Mouse (Mus musculus): ENCODE measurements around the gene Galnt17. TPM values are rescaled to one million over a fixed set of nuclear protein-coding genes. Genes with fewer than 3 reads are reported as not detected.

Galnt17 gene
- polyA plus RNA-seq, 1 experiment from 2014 or later = 5.8 TPM

DNA sequence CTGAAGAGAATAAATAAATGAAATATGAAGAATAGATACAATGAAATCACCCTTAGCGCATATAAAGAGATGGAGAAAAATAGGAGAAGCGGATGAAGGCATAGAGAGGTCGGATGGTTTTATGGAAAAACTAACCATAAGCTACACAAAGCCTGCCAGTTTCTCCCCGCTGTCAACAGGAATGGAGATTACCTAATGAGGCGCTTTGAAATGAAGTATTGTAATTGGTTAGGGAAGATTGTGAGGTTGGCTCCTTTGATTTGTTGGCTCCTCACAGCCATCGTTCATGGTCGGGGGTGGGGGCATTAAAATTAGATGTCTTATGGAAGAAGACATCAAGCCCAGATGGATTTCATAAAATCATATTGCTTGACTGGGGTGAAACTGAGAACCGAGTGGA lies 329.0 kb downstream of the Galnt17 start:
- no peak for DNase-seq

DNA sequence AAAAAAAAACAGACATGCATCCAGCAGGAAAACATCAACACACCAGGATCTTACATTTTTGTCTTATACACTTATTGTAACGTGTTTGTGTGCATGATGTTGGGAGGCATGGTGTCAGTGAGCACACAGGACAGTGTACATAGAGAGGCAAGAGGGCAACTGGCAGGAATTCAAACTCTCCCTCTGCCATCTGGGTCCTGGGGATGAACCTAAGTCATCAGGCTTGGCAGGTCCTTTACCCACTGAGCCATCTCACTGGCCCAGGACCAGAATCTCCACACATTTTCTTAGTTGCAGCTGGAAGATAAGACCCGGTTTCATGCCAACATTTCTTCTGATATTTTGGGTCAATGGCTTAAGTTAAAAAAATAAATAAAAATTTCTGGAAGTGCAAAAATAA lies 329.4 kb downstream of the Galnt17 start:
- H3K9ac ChIP-seq (replicated peaks; ENCODE audit: low read length) = no peak overlapping the region
- WGBS = 77% methylated on average over 2 of the region's 2 CpGs
- ATAC-seq (ENCODE audit: low FRiP score, low TSS enrichment) (no peak), DNase-seq (no peak)
- no peaks in the 10 kb centered on the region for H3K4me1 ChIP-seq (ENCODE audit: control insufficient read depth, insufficient read depth, low read length)
- no peak overlapping the region for H3K4me2 ChIP-seq (ENCODE audit: low read length)
- H3K27me3 ChIP-seq (ENCODE audit: control insufficient read depth, insufficient read depth, low read length) = no peaks in the 10 kb centered on the region
- no peak overlapping the region for H3K27ac ChIP-seq (replicated peaks; ENCODE audit: low read depth, low read length)
- H3K9me3 ChIP-seq (ENCODE audit: control insufficient read depth, low read length) = peaks cover 5% of the 10 kb centered on the region
- no peaks in the 10 kb centered on the region for H3K36me3 ChIP-seq (ENCODE audit: control insufficient read depth, insufficient read depth, low read length)
- no peak overlapping the region for H3K4me3 ChIP-seq (replicated peaks; ENCODE audit: low read depth, low read length)

More for the DNA sequence above, 329.0 kb downstream of the Galnt17 start:
- H3K4me3 ChIP-seq (replicated peaks; ENCODE audit: low read depth, low read length) = no peak overlapping the region
- no peak for ATAC-seq (ENCODE audit: low FRiP score, low TSS enrichment)
- H3K9me3 ChIP-seq (ENCODE audit: control insufficient read depth, low read length) = peaks cover 5% of the 10 kb centered on the region
- H3K4me2 ChIP-seq (ENCODE audit: low read length) = no peak overlapping the region
- H3K9ac ChIP-seq (replicated peaks; ENCODE audit: low read length) = no peak overlapping the region
- H3K27me3 ChIP-seq (ENCODE audit: control insufficient read depth, insufficient read depth, low read length) = no peaks in the 10 kb centered on the region
- H3K4me1 ChIP-seq (ENCODE audit: control insufficient read depth, insufficient read depth, low read length) = no peaks in the 10 kb centered on the region
- WGBS = 86% methylated on average over 8 of the region's 8 CpGs
- H3K27ac ChIP-seq (replicated peaks; ENCODE audit: low read depth, low read length) = no peak overlapping the region
- no peaks in the 10 kb centered on the region for H3K36me3 ChIP-seq (ENCODE audit: control insufficient read depth, insufficient read depth, low read length)

DNA sequence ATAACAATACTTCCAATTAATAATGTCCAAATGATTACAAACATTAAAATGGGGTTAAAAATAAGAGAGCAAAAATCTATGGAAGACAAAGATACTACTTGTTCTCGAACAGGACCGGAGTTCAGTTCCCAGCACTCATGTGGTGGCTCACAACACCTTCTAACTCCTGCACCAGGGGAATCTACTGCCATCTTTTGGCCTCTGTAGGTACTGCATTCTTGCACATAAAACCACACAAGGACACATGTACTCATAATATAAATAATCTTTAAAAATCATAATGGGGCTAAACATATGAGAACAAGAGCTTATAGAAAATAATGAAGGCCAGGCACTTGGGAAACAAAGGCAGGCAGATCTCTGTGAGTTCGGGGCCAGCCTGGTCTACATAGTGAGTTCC lies 330.3 kb downstream of the Galnt17 start:
- Histone ChIP-seq H3K4me1 (ENCODE audit: control insufficient read depth, insufficient read depth, low read length) (no peaks in the 10 kb centered on the region), H3K9ac (replicated peaks; ENCODE audit: low read length) (no peak overlapping the region), H3K36me3 (ENCODE audit: control insufficient read depth, insufficient read depth, low read length) (no peaks in the 10 kb centered on the region), H3K4me2 (ENCODE audit: low read length) (no peak overlapping the region), H3K27ac (replicated peaks; ENCODE audit: low read depth, low read length) (no peak overlapping the region), H3K9me3 (ENCODE audit: control insufficient read depth, low read length) (peaks cover 5% of the 10 kb centered on the region), H3K27me3 (ENCODE audit: control insufficient read depth, insufficient read depth, low read length) (no peaks in the 10 kb centered on the region), H3K4me3 (replicated peaks; ENCODE audit: low read depth, low read length) (no peak overlapping the region)
- no peak for DNase-seq
- ATAC-seq (ENCODE audit: low FRiP score, low TSS enrichment) = no peak
- WGBS = 91% methylated on average over 3 of the region's 3 CpGs

DNA sequence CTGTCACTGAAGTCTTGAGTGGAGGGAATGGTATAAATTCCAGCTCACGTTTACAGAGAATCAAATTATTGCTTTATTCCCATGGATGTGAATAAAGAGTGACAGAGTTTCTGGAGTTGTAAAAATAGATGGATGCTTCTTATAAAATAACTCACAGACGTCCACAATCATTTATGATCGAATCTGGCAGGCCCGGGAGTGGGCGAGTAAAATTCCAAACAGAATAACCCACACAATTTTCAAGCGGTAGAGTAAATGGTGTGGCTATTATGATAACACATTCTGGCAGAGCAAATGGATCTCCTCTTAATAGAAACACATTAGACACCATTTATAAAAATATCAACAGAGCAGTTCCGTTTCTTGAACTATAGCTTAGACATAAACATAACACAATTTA lies 355.9 kb downstream of the Galnt17 start:
- ATAC-seq (ENCODE audit: low FRiP score, low TSS enrichment) = no peak
- H3K9ac ChIP-seq (replicated peaks; ENCODE audit: low read length) = no peak overlapping the region

DNA sequence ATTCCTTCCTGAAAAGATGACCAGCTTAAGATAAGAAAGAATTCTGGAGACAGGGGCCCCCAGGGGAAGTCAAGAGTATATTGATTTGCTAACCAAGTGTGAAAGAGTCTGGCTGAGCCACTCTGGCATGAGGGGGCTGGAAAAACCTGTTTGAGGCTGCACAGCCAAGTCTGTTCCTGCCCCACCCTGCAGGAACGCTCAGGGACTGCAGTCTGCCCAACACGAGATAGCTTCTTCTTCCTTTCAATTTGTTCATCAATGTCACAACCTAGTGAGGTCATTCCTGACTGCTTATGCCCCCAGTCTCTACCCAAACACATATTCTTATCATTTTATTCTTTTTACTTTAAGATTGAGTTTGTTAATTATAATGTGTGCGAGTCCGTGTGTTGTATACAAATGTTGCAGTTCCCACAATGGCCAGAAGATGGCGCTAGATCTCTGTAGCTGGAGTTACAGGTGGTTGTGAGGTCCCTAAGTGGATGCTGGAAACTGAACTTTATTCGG lies 357.4 kb downstream of the Galnt17 start:
- Histone ChIP-seq H3K9ac (replicated peaks; ENCODE audit: low read length) (no peak overlapping the region), H3K36me3 (ENCODE audit: control insufficient read depth, insufficient read depth, low read length) (no peaks in the 10 kb centered on the region), H3K4me3 (replicated peaks; ENCODE audit: low read depth, low read length) (no peak overlapping the region), H3K4me1 (ENCODE audit: control insufficient read depth, insufficient read depth, low read length) (0 out of 2 replicates have a peak, but pooled peaks cover 2% of the 10 kb centered on the region), H3K9me3 (ENCODE audit: control insufficient read depth, low read length) (no peaks in the 10 kb centered on the region), H3K27ac (replicated peaks; ENCODE audit: low read depth, low read length) (no peak overlapping the region), H3K27me3 (ENCODE audit: control insufficient read depth, insufficient read depth, low read length) (no peaks in the 10 kb centered on the region), H3K4me2 (ENCODE audit: low read length) (no peak overlapping the region)
- 45% methylated on average over 6 of the region's 6 CpGs for WGBS
- peak; percentile 27 for DNase-seq
- no peak for ATAC-seq (ENCODE audit: low FRiP score, low TSS enrichment)

More for the DNA sequence above, 355.9 kb downstream of the Galnt17 start:
- Histone ChIP-seq H3K4me3 (replicated peaks; ENCODE audit: low read depth, low read length) (no peak overlapping the region), H3K27ac (replicated peaks; ENCODE audit: low read depth, low read length) (no peak overlapping the region), H3K4me1 (ENCODE audit: control insufficient read depth, insufficient read depth, low read length) (0 out of 2 replicates have a peak, but pooled peaks cover 2% of the 10 kb centered on the region), H3K9me3 (ENCODE audit: control insufficient read depth, low read length) (no peaks in the 10 kb centered on the region), H3K36me3 (ENCODE audit: control insufficient read depth, insufficient read depth, low read length) (no peaks in the 10 kb centered on the region), H3K4me2 (ENCODE audit: low read length) (no peak overlapping the region), H3K27me3 (ENCODE audit: control insufficient read depth, insufficient read depth, low read length) (no peaks in the 10 kb centered on the region)
- WGBS = 89% methylated on average over 7 of the region's 7 CpGs
- DNase-seq = no peak

DNA sequence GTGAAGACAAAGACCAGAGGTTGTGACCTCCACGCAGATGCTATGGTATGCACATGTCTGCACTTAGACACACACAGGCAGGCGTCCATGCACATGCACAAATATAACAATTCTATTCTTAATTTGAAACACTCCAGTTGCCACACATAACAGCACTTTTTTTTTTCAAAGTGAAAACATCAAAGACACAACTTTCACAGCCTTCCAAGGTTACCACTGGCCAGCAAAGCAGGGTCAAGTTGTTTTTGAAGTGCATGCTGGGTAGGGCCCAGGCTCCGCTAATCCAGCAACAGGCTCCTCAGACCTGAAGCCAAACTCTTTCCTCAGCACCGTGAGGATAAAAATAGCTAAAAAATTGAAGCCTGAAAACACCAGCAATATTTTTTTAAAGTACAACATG lies 357.9 kb downstream of the Galnt17 start:
- no peak overlapping the region for H3K4me2 ChIP-seq (ENCODE audit: low read length)

DNA sequence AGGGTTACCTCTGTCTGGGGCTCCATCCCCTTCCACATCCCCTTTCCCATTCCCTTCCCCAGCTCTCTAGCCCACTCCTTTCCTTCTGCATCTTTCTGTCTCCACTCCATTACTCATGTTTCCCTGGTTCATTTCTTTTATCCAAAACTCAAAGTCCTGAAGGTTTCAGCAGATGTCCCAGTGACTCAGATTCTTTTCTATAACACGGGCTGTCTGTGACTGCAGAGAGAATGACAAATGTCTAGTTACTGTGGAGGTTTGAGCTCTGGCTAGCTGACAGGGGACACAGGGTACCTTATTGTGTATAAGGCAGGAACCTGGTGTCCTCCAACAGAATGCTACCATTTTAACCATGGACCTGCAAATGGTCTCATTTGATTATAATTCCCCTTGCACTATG lies 358.6 kb downstream of the Galnt17 start:
- no peak for ATAC-seq (ENCODE audit: low FRiP score, low TSS enrichment)
- H3K27ac ChIP-seq (replicated peaks; ENCODE audit: low read depth, low read length) = no peak overlapping the region
- WGBS = 88% methylated on average over 1 of the region's 1 CpGs

More for the DNA sequence above, 357.9 kb downstream of the Galnt17 start:
- DNase-seq (peak; percentile 18), ATAC-seq (ENCODE audit: low FRiP score, low TSS enrichment) (no peak)
- Histone ChIP-seq H3K9ac (replicated peaks; ENCODE audit: low read length) (no peak overlapping the region), H3K36me3 (ENCODE audit: control insufficient read depth, insufficient read depth, low read length) (no peaks in the 10 kb centered on the region), H3K27me3 (ENCODE audit: control insufficient read depth, insufficient read depth, low read length) (no peaks in the 10 kb centered on the region), H3K27ac (replicated peaks; ENCODE audit: low read depth, low read length) (no peak overlapping the region), H3K4me3 (replicated peaks; ENCODE audit: low read depth, low read length) (no peak overlapping the region), H3K4me1 (ENCODE audit: control insufficient read depth, insufficient read depth, low read length) (0 out of 2 replicates have a peak, but pooled peaks cover 2% of the 10 kb centered on the region), H3K9me3 (ENCODE audit: control insufficient read depth, low read length) (no peaks in the 10 kb centered on the region)
- WGBS = 40% methylated on average over 4 of the region's 4 CpGs

DNA sequence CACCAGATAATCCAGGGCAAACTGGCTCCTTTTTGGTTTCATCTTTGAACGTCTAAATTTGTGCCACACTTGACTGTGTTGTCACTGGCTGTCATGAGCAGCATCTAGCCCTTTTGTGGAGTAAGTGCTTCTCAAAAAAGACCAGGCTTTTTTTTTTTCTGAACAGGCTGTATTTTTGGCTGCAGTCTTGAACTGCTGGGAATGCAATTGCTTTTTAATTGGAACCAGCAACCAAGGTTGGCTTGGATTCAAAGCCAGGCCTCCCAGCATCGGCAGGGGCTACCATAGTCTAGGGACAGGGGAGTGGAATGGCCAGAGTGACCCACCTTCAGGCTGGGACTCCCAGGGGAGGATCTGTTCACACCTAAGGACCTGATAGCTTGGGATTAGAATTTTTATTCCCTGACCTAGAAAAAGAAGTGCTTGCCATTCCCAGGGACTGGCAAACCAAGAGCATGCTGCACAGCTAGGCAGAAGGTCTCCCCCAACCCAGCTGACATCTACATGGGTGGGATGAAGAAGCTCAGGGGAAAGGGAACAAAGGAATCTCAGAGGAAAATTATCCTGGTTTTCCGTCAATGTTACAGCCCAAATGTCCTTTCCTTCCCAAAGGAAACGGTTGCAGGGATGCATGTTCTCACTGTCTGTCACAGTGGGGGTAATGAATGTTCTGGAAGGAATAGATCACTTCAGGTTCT lies 369.2 kb downstream of the Galnt17 start:
- Histone ChIP-seq H3K9ac (replicated peaks; ENCODE audit: low read length) (no peak overlapping the region), H3K4me1 (ENCODE audit: control insufficient read depth, insufficient read depth, low read length) (0 out of 2 replicates have a peak, but pooled peaks cover 4% of the 10 kb centered on the region), H3K36me3 (ENCODE audit: control insufficient read depth, insufficient read depth, low read length) (no peaks in the 10 kb centered on the region), H3K4me2 (ENCODE audit: low read length) (no peak overlapping the region), H3K27me3 (ENCODE audit: control insufficient read depth, insufficient read depth, low read length) (no peaks in the 10 kb centered on the region), H3K9me3 (ENCODE audit: control insufficient read depth, low read length) (no peaks in the 10 kb centered on the region), H3K4me3 (replicated peaks; ENCODE audit: low read depth, low read length) (no peak overlapping the region), H3K27ac (replicated peaks; ENCODE audit: low read depth, low read length) (peak overlapping the region; percentile 39; the same call in 1 of the 2 replicates)
- WGBS = 13% methylated on average over 4 of the region's 4 CpGs
- ATAC-seq (ENCODE audit: low FRiP score, low TSS enrichment) = no peak
- peak; percentile 42 for DNase-seq

More for the DNA sequence above, 358.6 kb downstream of the Galnt17 start:
- 0 out of 2 replicates have a peak, but pooled peaks cover 2% of the 10 kb centered on the region for H3K4me1 ChIP-seq (ENCODE audit: control insufficient read depth, insufficient read depth, low read length)
- H3K36me3 ChIP-seq (ENCODE audit: control insufficient read depth, insufficient read depth, low read length) = no peaks in the 10 kb centered on the region
- no peaks in the 10 kb centered on the region for H3K9me3 ChIP-seq (ENCODE audit: control insufficient read depth, low read length)
- no peak overlapping the region for H3K4me2 ChIP-seq (ENCODE audit: low read length)
- H3K4me3 ChIP-seq (replicated peaks; ENCODE audit: low read depth, low read length) = no peak overlapping the region
- H3K27me3 ChIP-seq (ENCODE audit: control insufficient read depth, insufficient read depth, low read length) = no peaks in the 10 kb centered on the region
- H3K9ac ChIP-seq (replicated peaks; ENCODE audit: low read length) = no peak overlapping the region
- no peak for DNase-seq

DNA sequence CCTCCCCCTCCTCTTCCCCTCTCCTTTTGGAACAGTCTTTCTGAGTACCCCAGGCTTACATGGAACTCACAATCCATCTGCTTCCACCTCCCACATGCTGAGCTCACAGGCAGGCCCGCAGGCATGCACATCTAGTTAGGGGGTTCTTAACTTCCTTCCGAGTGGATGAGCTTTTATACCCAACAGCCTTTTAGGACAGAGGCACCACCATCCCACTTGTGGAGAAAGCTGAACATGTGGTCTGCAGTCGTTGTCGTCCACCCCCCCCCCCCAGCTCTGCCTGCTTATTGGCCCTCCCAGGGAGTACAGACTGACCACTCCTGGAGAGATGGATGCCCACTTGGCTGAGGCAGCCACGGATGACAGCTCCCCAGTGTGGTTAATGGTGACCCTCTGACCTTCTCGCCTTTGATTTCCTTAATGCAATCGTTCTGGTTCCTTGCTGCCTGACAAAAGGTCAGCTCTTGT lies 370.0 kb downstream of the Galnt17 start:
- Histone ChIP-seq H3K4me2 (ENCODE audit: low read length) (no peak overlapping the region), H3K4me1 (ENCODE audit: control insufficient read depth, insufficient read depth, low read length) (0 out of 2 replicates have a peak, but pooled peaks cover 4% of the 10 kb centered on the region), H3K36me3 (ENCODE audit: control insufficient read depth, insufficient read depth, low read length) (no peaks in the 10 kb centered on the region), H3K9me3 (ENCODE audit: control insufficient read depth, low read length) (no peaks in the 10 kb centered on the region), H3K27me3 (ENCODE audit: control insufficient read depth, insufficient read depth, low read length) (no peaks in the 10 kb centered on the region), H3K9ac (replicated peaks; ENCODE audit: low read length) (no peak overlapping the region), H3K4me3 (replicated peaks; ENCODE audit: low read depth, low read length) (no peak overlapping the region), H3K27ac (replicated peaks; ENCODE audit: low read depth, low read length) (no peak overlapping the region)
- DNase-seq = peak; percentile 31
- 1% methylated on average over 7 of the region's 7 CpGs for WGBS
- no peak for ATAC-seq (ENCODE audit: low FRiP score, low TSS enrichment)
